15 mouse cellular contexts compared by ENCODE assay signal in genomic region chr15:79790905-79791304, GRCm38 (mm10). TPM values are rescaled to one million over a fixed set of nuclear protein-coding genes. Genes with fewer than 3 reads are reported as not detected.
DNase-seq lines count a peak whose midpoint lies in the region; TF ChIP-seq lines count a peak whose summit lies in the region.
"Had no signal": no experiment of that assay in that cellular context is flagged by ENCODE, and none has a peak within 500 bp of the region (broad histone marks: within the 10 kb centered on the region; RNA-seq: fewer than 3 reads in every experiment).

No protein-coding gene starts in this region.

- H3K4me3 ChIP-seq in layer of hippocampus, adult 2 months, result no peak overlapping the region
- H3K4me3 ChIP-seq: embryonic facial prominence, embryonic 12.5 days; forebrain, embryonic 15.5 days; heart, embryonic 15.5 days; hindbrain, embryonic 10.5 days; intestine, embryonic 15.5 days had no signal

- peak; percentile 53 for DNase-seq in cerebellum, adult 11 months
- DNase-seq in cerebellum, postnatal 4 days (ENCODE audit: low spot score in 2 of 2), result no peak
- no peak for DNase-seq in layer of hippocampus, adult 2 months (ENCODE audit: low spot score in 2 of 2)
- no peak for DNase-seq in layer of hippocampus, adult 9-10 months (ENCODE audit: low spot score)
- peak; percentile 53 to 63 for DNase-seq in cerebellum, postnatal 10 days
- DNase-seq in heart, adult 8-10 months (ENCODE audit: low spot score), result no peak
- DNase-seq in kidney, postnatal 4 days, result no peak
- DNase-seq: adrenal gland, adult 8-10 months had no signal

- no peak for TF ChIP-seq CTCF in layer of hippocampus, adult 2 months (conservative IDR thresholded peaks at IDR 0.05)

- H3K27ac ChIP-seq in layer of hippocampus, adult 2 months, result peak overlapping the region; percentile 23; the same call in 1 of the 2 replicates
- H3K27ac ChIP-seq: embryonic facial prominence, embryonic 12.5 days; forebrain, embryonic 15.5 days; heart, embryonic 15.5 days; hindbrain, embryonic 10.5 days; hindbrain, embryonic 14.5 days; intestine, embryonic 15.5 days had no signal

RNA-seq across cellular contexts. Expression of gene Dnal4, which starts 13.3 kb away (rescaled TPM):
- total RNA-seq in layer of hippocampus, adult 2 months (2021), result 10 to 100 TPM; 55.5 to 64.8 TPM
- 10 to 100 TPM; 21.0 to 25.3 (median 21.7) TPM for total RNA-seq in heart, adult 8-10 months (2022)

RNA-seq across cellular contexts. Expression of gene Nptxr, which starts 13.7 kb away (rescaled TPM):
- total RNA-seq in layer of hippocampus, adult 2 months (2021), result 100 to 1,000 TPM; 756 to 804 TPM
- 1 to 10 TPM; 1.3 to 2.0 (median 1.8) TPM for total RNA-seq in heart, adult 8-10 months (2022)

RNA-seq across cellular contexts. Expression of gene Npcd, which starts 43.1 kb away (rescaled TPM):
- total RNA-seq in layer of hippocampus, adult 2 months (2021), result 10 to 100 TPM; 11.9 to 22.4 TPM
- total RNA-seq in heart, adult 8-10 months (2022), result under 1 TPM in 3 of 4 experiments, not detected in 1; 0.33 to 0.69 (median 0.47) TPM
- total RNA-seq: G1E had no signal

RNA-seq across cellular contexts. Expression of gene Cbx6, which starts 43.6 kb away (rescaled TPM):
- total RNA-seq in layer of hippocampus, adult 2 months (2021), result 100 to 1,000 TPM; 336 to 347 TPM
- 10 to 100 TPM; 15.5 to 20.3 (median 18.9) TPM for total RNA-seq in heart, adult 8-10 months (2022)

RNA-seq across cellular contexts. Expression of gene Sun2, which starts 48.6 kb away (rescaled TPM):
- 10 to 100 TPM; 29.2 to 34.8 TPM for total RNA-seq in layer of hippocampus, adult 2 months (2021)
- total RNA-seq in heart, adult 8-10 months (2022), result 10 to 100 TPM; 83.8 to 98.3 (median 94.7) TPM

Comparison
In these comparisons a context has a peak if more than half of its experiments do, and no peak if none do; other contexts are left out.
1. DNase-seq: peak in cerebellum, adult 11 months (single experiment) and cerebellum, postnatal 10 days (2 of 2); none in cerebellum, postnatal 4 days (0 of 2), layer of hippocampus, adult 2 months (0 of 2), layer of hippocampus, adult 9-10 months (single experiment), heart, adult 8-10 months (single experiment) and kidney, postnatal 4 days (0 of 2).
2. RNA of gene Nptxr, which starts 13.7 kb away (total RNA-seq): 756 to 804 TPM in layer of hippocampus, adult 2 months; 1.3 to 2.0 TPM in heart, adult 8-10 months; every median in the first group is over 100 times any median in the second.
3. RNA of gene Npcd, which starts 43.1 kb away (total RNA-seq): 11.9 to 22.4 TPM in layer of hippocampus, adult 2 months; 0.33 to 0.69 TPM in heart, adult 8-10 months; every median in the first group is over 4 times any median in the second.